Mouse (Mus musculus): ENCODE measurements around the gene Rab11fip5.

The Rab11fip5 gene

DNA sequence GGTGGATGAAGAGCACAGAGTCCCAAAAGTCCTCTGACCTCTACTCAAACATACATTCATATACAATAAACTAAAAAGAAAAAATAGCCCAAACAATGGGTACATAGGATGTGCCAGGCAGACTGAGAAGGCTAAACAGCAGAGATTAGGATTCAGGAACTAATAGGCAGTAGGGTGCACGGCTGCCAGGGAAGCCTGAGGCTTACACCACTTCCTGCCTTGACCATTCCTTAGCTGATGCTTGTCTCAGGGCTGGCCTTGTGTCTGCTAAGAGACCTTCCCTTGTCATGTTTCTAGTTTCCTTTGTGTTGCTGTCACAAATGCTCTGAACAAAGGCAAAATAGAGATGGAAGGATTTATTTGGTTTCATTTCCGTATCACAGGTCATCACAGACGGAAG lies 68.1 kb downstream of the Rab11fip5 start:
- no peak for DNase-seq

DNA sequence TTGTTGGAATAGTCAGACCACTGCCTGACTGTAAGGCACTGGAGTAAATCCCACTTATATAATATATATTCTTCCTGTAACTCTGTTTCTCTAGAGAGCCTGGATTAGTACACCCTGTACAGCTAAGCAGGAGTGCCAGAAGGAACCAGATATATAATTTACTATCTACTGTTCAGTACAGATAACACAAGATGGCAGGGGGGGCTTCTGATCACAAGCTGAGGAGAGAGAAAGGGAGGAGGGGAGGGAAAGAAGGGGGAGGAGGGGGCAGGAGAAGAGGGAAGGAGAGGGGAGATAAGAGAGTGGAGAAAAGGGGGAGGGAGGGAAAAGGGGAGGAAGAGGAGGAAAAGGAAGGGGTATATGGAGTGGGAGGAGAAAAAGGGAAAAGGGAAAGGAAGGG lies 68.6 kb downstream of the Rab11fip5 start:
- no peak for DNase-seq

- DNase-seq = no peak
Measured at GRCm38 (mm10) chr6:85304966-85305365, 69.5 kb downstream of the Rab11fip5 start.

GRCm38 (mm10) chr6:85302326-85303055 lies 71.9 kb downstream of the Rab11fip5 start:
- no peak for DNase-seq

- DNase-seq = peak; percentile 13
Measured at GRCm38 (mm10) chr6:85295384-85296167, 78.9 kb downstream of the Rab11fip5 start.

GRCm38 (mm10) chr6:85294004-85294379 lies 80.4 kb downstream of the Rab11fip5 start:
- no peak for DNase-seq

DNA sequence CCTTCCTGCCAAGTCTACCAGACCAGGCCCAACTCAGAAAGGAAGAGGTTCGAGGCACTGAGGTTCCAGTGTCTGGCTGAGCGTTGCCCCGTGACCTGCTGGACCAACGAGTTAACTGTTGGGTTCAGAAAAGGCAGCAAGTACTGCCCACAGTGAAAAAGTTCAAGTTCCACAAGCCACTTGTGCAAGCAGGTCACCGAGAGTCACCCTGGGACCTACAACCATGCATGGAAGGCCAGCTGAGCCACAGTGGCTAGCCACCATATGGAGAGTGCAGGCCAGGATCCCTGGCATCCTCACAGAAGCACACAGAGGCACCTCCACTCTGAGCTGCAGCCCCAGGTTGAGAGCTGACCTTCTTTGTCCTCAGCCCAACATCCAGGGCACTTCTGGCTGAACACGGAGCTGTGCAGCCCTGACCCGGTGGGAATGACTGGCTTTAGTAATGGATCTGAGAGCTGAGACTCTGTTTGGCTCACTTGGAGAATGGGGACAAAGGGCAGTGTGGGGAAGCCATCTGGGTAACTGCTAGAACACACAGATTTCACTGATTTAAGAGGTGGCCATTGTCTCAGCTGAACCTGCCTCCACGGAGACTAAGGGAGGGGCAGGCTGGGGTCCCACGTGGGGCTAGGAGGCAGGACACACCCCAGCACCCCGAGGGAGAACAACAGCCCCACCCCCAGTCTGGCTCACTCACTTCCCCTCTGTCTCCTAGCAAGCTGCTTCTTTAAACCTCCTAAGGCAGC lies 81.0 kb downstream of the Rab11fip5 start:
- DNase-seq = no peak

DNA sequence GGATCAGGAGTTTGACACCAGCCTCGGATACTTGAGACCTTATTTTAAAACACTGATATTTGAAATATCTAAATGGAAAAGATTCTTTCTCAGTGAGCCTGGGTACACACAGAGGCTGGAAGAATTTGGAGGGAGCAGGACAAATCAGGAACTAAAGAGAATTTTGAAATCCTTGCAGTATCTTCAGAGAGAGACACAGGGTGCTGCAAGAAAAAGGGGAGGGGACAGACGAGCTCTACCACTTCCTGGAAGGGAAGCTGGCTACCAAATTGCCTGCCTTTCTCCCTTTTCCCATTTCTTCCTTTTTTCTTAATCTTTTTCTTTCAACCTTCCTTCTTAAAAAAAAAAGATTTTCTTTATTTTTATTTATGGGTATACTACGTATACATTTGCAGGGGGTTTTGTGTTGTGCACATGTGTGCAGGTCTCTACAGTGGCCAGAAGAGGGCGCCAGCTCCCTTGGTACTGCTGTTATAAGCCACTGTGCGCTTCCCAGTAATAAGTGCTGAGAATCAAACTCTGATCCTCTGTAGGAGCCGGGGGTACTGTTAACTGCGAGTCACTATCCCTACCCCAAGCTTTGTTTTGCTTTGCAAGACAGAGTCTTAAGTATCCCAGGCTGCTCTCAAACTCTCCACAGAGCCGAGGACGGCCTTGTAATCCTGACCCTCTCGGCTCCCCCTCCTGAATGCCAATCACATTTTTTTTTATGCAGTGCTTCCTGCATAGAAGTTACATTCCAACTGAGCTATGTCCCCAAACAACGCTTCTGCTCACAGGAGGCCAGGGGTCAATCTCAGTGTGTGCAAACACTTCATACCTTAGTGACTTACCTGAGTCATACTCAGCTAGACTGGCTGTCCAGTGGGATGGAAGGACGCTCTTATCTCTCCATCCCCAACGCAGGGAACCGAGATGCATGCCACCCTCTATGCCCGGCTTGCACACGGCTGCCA lies 83.3 kb downstream of the Rab11fip5 start:
- DNase-seq = peak; percentile 19

DNA sequence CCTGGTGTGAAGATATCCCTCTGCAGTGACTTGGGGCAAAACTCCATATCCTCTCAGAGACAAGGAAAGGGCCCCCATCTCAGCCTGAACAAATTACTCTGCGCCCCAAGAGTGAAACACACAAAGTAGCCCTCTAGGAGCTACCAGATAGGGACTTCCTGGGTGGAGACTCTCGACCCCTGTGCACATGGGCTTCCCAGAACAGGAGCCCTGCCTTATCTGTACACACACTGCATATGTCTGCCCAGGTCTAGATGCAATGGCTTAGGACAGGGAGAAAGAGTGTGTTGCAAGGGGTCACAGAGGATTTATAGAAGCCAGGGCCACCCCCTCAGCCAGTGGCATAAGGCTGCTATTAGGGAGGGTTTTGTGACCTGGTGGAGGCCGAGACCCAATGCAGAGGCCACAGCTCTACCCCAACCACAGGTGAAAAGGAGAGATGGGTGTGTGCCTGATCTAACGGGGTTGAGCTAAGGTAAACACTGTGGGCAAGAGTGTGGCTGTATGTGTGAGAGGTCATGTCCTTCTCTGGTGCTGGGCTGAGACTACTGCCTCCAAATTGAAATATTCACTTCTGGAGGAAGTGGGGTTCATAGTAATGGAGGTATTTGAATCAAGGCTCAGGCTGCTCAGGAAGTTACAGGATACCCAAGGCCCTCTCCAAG lies 86.1 kb downstream of the Rab11fip5 start:
- DNase-seq = no peak

DNA sequence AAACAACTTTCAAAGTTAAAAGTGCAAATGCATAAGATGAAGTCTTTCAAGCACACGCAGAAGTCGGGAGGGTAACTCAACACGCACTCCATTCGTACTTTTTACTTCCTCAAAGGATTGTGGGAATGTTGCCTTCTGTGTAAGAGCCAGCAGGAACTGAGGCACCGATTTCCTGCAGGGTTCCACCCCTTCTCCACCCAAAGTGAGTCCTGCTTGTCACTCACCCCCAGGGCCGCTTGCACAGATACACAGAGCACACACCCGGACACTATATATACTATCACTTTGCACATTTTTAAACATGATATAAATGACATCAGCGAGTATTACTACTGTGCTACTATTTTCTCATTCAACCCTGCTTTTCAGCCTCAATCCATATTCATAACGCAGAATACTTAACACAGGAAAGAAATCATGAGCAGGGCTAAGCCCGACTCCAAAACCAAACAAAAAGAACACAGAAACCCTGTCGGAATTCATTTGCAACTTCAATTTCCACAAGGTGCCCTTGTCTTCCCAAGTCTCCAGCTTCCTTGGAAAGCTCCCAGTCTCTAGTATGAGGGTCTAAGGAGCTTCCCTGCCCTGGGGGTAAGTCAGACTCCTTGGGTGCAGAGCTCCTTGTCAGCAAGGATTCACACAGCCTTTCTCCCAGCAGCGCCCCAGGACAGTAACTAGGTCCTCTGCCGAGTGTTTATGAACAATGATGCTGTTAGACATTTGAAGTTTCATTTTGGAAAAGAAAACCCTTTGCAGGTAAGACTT lies 88.0 kb downstream of the Rab11fip5 start:
- DNase-seq = no peak
